Mouse (Mus musculus) spleen, adult 2 months (tissue): ENCODE results near the gene 1700025G04Rik.

ENCODE experiments used
- CTCF ChIP-seq: fragments of 200-500 bp; IDR thresholded peaks from 2 replicates; pipeline ENCODE4 v1.5.1; 2011; ENCODE audit warnings: mild to moderate bottlenecking, inconsistent platforms; ENCODE audit not compliant: insufficient read depth, insufficient read length, insufficient replicate concordance; ENCODE audit errors: extremely low read depth
- POLR2A ChIP-seq: fragments of 200-500 bp; IDR thresholded peaks from 2 replicates; pipeline ENCODE4 v1.6.1; 2011; ENCODE audit warnings: low read depth, low read length, inconsistent platforms

DNA sequence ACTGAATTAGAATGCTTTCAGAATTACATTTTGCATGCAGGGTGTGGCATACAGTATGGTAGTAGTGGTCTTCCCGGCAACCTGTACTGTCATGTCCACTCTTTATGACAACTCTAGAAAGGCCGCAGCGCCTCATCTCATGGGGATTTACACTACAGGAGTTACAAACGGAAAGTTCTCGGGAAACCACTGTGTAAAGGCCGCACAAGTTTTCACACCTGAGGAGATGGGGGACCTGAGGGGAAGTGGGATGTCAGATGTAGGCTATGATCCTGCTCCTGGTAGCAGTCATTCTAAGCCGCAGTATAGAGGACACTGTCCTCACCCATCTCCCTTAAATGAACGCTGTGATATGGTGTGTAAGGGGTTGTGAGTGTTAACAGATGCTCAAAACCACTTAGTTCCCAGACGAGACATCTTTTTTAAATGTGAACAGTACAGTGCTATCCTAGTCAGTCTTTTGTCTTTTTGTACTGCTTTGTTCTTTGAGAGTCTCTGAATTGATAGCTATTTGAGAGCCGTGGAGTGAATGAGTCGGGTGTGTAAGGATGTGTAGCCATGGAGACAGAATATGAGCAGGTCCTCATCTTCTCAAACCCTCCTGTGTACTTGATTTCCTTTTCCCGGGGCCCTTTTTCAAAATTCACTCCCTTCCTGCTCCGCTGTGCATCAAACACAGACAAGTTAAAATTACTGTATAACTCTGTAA lies 277.8 kb downstream of the 1700025G04Rik start:
- TF ChIP-seq CTCF (no peak), POLR2A (no peak)
